Mouse (Mus musculus) CH12F3 (cell line): ENCODE measurements at regions not wholly inside any gene's neighbourhood (a gene's known extent, or its start where the extent isn't known, plus 50 kb on each side); places are given as distances from the start of the nearest gene placed in this dataset.

Experiments
- in situ Hi-C: fragments of 300-500 bp; cut with MboI; formaldehyde crosslinking; loops from 2 replicates; pipeline ENCODE4 v1.14.3; 2020; ENCODE audit warnings: low sequenced_read_pairs

DNA sequence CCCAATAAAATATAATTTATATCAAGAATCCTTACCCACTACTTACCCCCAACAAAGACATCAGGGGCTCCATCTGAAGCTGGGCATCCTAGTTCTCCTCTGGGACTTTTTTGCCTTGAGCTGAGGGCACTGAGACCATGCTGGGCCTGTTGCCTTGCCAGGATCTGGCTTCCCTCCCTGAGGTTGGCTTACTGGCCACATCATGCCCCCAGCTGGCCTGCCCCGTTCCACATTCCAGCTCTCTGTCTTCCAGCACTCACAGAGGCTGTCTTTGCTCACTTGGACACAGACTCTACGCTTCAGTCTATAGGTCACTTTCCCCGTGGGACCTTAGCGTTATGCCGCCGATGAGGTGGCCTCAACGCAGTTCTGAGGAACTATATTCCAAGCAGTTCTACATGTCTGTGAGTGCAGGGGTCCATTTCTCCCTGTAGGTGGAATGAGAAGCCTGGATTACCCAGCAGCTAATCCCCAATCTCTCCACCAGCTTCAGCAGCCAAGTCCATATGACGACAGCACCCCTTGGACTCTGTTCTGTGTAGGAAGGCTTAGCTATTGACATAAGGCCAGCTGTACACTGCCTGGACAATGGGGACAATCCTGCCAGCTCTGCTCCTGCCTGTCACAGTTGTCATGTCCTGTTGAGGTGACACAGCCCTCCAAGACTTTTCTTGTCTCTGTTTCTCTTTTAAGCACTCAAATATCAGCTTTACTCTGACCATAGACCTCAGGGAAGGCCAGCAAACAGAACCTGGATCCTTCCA, 341.5 kb downstream of the Gadd45g start:
- in situ Hi-C loops: no loop called here

DNA sequence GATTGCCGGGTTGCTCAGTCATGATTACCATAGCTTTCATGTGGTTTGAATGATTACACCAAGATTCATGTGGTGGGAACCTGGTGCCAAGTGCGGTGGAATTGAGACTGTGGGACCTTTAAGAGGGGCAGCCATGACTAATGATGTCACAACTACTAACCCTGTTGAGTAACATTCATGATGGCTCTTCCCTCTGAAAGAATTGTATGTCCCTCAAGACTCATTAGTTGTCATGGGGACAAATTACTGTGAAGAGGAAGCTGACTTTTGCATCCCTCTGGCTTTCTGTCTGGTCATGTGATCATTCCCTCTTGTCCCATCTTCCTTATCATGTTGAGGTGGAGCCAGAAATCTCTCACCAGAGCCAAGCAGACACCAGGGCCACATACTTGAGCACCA, 342.1 kb downstream of the Gadd45g start:
- in situ Hi-C loops: no loop called here

DNA sequence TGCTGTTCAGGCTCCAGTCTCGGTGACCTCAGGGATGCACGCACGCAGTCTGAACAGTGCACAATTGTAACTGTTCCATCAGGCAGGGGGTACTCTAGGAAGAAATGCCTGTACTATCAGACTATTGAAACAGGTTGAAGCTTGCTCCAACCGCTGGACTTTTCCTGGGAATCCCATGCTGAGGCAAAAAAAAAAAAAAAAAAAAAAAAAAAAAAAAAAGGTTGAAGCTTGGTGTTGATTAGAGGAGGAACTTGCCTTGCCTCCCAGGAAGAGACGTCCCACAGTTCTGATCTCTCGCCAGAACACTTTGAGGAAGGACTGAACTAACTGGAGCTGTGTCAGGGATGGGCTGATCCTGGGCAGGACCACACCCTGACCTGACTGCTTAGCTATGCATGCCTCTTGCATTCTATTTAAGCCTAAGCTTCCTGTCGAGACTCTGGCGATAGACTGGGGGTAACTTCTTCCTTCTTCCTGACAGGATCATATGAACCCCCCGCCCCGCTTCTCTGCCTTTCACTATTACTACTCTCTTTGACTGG, 341.6 kb downstream of the Diras2 start:
- in situ Hi-C loops: no loop called here

DNA sequence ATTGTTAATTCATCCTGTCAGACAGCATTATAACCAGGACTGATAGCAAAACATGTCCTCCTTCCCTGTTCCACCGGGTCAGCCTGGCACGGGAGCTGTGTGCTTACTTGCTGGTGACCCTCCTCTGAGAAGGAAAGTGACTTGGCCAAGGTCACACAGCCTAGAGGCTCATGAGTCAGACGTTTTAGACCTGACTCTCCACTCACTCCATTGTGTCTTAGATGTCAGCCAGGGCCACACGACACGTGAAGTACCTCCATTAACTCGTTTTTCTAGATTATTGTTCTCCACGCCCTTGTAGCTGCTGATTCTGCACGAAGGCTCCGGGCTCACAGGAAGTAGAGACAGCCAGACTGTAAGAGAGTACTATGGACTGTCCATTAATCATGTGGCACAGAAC, 340.8 kb downstream of the Diras2 start:
- in situ Hi-C loops: no loop called here

DNA sequence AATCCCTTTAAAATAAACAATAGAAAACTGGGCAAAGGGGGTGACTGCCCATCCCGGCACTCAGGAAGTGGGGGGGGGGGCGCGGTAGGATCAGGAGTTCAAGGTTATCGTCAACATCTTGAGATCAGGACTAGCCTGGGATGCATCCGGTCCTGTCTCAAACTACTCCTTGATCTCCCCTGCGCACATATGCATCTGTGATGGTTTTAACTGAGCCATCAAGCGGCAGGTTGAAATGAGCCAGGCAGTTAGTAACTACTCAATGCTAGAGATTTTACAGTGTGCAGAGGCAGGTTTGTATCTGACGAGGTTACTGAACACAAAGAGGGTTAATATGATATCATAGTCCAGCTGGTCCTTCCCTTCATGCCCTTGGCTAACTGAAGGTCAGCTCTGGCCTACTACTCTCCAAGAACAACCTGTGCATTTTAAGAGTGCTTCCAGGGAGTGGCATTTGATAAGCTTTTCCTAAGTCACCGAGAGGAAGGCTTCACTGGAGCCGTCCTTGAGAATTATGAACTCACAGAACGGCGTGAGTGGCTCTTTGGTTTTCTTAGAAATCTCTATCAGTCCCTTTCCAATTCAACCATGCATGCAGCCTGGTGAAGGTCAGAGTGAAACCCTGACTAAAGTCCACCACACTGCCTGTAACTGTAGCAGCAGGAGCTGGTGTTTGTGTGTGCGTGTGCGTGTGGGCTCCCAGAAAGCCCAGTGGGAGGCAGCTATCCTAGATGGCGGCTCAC, 340.1 kb downstream of the Diras2 start:
- in situ Hi-C loops: no loop called here

DNA sequence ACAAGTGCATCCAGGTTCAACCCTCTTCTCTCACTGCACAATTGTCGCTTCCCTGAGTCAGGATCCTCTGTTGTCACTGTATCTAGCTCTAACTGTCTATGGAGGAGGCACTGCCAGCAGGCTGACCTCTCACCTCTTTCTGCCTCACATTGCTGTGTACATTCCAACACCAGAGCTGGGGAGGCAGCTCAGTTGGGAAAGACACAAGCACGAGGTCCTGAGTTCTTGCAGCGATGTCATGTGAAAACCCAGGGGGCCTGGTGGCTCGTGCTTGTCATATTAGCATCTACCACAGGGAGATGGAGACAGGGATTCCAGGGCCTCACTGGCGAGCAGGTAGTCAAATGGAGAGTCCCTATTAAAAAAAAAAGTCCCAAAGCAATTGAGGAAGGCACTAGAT, 334.2 kb downstream of the Diras2 start:
- in situ Hi-C loops: no loop called here

DNA sequence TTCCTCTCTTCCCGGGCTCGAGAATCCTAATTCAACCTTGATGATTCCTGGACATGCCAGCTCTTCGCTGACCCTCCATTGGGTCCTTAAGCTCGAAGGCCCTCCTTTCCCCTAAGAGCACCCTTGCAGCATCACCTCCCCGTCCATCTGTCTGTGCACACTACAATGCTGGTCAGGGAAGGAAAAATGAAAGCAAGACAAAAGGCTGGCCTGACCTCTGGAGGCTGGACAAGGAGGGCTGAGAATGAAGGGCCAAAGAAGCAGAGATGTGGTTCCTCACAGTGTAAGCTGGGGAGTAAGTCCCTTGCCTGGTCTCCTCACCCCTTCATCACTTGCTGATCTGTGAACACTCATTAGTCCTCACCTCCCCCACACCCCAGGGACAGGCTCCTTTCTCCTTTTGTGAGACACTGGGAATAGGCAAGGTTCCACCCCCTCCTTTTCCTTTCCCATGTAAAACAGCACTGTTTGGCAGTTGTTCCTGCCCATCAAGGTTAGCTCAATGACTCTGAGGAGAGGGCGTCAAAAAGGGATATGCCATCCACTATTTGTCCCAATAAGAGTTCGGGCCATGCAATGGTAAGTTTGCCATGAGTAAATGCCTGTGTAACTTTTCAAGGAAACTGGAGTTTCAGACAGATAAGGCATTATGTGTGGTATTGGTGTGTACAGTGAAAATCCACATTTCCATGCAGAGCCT, 332.3 kb downstream of the Diras2 start:
- in situ Hi-C loops: no loop called here

DNA sequence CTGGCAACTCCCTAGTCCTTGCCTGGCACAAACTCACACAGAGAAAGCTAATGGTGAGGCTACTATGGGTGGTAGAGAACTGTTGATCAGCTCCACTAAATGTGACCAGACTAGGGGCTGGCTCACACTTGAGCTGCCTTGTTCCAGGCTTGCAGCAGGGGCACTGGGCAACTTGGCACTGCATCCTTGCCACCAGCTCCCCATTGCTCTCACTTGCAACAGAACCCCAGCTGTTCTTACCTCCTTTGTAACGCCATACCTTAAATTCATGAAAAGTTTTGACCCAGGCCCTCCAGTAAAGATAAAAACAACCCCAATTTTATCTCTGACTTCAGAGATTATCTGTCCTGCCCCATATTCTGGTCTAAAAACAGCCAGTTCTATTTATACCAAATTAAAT, 328.7 kb downstream of the Diras2 start:
- in situ Hi-C loops: no loop called here

DNA sequence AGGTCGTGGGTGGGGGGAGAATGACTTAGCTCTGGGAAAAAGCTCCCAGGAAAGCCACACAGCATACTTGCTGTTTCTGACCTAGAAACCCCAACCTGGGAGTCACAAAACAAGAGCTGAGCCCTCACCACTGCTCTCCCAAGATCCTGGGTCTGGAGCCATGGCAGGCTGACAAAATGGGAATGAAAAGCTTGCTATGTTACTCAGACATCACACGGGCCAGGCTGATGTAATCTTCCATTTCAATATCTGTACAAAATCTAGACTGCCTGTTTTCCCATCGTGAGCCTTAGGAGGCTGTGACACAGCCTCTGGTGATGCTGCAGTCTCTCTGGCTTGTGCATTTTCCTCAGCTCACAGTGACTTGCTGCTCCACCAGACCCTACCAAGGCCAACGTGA, 325.1 kb downstream of the Diras2 start:
- in situ Hi-C loops: no loop called here

DNA sequence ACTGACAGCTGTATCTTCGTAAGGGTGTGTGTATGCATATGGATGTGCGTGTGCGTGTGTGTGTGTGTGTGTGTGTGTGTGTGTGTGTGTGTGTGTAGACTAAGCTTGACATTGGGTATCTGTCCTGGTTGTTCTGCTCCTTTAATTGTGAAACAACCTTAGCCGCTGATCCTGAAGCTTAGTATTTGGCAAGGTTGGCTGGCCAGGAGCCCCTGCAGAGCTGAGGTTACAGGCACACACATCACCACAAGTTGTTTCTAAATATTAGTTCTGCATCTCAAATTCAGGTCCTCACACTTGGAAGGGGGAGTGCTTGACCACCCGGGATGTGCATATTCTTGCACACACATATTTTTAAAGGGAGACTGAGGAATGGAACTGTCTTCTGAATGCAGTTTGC, 314.7 kb downstream of the Diras2 start:
- in situ Hi-C loops: no loop called here

DNA sequence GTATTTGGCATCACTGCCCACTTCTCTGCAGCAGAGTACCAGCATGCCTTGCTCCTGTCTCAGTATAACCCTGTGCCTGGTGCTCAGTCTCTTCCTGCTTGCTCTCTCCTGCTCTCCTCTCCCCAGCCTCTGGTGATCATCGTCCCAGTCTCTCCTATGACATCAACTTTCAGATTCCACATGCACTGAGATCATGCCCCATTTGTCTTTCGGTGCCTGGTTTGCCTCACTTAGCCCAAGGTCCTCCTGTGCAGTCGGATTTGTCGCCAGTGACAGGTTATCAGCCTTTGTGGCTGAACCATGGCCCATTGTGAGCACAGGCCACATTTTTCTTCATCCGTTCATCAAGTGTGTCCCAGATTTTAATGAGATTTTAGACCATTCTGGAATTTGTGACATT, 314.0 kb downstream of the Diras2 start:
- in situ Hi-C loops: no loop called here

DNA sequence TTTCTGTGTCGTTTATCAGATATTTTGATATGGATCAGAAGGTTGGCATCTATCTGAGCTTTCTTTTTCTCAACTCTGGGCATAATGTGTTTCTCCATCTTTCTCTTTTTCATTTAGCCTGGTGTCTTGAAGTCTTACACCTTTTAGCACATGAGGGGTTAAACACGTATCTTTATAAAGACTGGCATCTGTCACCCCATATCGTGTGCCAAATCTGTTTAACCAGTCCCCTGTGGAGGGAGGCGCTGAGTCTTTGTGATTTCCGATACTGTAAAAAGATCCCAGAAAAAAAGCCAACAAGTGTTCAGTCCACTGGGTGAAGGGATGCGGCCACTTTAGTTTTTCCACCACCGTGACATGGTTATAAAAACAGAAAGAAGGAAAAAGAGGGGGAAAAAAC, 313.3 kb downstream of the Diras2 start:
- in situ Hi-C loops: no loop called here

DNA sequence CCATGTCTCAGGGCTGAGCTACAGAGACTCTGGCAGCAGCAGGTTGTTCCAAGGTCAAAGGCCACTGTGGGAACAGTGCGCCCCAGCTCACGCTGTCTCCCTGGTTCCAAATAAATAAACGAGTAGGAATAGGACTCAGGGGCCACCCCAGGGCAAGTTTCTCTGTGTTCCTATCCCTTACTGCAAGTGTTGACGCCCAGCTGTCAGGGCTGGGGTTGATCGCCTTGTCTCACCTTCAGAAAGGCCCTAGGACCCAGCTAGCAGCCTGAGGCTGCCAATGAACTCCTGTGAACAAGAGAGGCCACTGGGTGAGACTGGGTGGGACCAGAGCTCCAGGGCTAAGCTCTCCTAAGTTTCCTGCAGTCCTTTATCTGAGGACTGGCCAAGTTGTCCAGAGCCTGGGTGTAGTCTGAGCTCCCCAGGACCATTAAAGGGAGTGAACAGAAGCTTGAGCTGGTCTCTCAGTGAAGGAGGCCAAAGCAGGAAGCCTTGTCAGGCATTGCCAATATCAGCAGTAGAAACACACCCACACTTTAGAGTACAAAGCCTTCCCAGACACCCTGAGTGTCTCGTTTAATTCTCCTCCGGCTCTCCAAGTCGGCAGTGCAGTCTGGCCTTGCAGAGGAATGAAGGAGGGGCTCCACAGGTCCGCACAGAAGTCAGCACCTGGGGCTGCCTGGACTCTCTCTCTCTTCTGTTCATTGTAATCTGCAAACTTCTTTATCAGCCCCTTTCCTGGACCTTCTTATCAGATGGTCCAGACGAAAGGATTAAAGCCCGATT, 308.6 kb downstream of the Diras2 start:
- in situ Hi-C loops: no loop called here

DNA sequence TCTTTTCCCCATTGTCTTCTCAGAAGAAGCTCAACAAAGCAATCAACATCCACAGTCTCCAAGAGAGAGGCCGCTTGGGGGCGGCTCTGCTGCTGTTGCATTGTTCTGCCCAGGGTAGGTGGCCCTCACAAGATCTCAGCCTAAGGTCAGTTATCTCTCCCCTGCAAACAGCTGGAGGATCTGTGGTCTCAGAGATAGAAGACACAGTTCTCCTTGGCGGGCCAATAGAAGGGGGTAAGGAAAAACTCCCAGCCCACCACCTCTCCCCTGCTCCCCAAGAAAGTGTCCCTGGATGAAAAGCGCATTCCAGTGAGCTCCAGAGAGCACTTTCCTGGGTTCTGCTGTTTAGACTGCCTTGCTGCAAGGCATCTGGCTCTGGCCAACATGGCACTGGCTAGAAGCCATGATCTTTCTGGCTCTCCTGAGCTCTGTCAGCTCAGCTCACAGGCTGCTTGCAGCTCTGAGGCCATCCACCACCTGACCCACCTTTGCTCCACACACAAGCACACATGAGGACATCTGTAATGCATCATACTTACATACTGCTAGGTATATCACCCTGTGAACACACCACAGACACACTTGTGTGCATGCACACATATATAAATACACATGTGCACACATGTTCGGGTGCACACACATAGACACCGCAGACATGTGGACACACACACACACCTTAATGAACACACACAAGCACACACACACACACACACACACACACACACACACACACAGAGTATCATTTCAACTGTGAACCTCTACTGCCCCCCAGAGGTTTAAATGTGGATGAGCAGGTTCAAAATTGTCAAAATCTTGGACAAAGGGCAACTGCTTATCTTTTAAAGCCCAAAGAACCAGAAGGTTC, 307.7 kb downstream of the Diras2 start:
- in situ Hi-C loops: no loop called here

DNA sequence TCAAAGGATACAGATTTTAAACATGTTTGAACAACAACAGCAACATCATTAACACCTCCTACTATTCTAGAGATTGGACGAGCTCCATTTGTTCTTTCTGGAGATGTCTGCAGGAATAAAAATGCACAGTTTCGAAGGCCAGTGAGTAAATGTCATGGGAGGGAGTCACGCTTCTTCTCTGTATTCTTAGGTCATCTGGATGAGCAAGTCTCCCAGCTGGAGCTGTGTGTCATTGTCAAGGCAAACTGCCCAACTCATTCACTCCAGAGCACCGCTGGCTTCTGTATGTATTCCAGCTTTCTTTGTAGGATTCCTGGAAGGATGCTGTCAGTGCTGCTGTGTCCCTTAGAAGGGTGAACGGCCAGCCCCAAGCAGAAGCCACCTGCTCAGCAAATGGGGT, 297.1 kb downstream of the Diras2 start:
- in situ Hi-C loops: no loop called here

DNA sequence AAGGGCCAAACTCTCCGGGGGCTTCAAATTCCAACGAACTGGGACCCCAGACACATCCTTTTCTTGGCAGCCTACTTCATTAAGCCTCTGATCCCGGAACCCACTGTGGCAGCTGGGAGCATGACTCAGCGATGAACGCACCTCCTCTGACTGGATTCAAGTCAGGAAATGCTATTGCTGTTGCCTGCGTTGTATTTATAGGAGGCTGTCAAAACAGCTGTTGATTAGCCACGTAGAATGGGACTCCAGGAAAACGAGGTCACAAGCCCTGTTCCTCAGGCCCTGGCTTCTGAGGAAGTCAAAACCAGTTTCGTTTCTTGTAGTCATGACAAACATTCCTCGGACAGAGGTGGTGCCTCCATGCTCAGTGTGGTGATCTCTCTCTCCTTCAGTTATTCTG, 295.0 kb downstream of the Diras2 start:
- in situ Hi-C loops: no loop called here

DNA sequence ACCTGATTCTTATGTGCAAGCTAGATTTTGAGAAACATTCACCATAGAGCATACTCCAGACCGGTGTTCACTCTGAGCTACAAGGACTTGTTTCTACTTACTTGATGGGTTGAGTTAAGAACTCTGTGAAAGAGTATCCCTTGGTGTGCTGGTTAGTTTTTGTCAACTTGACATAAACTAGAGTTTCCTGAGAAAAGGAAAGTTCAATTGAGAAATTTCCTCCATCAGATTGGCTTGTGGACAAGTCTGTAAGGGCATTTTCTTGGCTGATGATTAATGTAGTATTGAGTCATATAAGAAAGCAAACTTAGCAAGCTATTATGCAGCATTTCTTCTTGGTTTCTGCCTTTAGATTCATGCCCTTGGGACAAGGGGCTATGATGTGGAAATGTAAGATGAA, 291.5 kb downstream of the Diras2 start:
- in situ Hi-C loops: no loop called here

DNA sequence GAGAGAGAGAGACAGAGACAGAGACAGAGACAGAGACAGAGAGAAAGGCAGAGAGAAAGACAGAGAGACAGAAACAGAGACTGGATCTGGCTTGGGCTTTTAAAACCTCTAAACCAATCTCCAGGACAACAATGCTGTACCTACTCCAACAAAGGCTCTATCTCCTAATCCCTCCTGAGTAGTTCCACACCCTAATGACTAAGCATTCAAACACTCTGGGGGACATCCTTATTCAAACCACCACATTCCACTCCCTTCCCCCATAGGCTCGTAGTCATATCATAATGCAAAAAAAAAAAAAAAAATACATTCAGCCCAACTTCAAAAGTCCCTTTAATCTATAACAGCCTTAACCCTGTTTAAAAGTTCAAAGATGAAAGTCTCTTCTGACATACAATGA, 289.3 kb downstream of the Diras2 start:
- in situ Hi-C loops: no loop called here

DNA sequence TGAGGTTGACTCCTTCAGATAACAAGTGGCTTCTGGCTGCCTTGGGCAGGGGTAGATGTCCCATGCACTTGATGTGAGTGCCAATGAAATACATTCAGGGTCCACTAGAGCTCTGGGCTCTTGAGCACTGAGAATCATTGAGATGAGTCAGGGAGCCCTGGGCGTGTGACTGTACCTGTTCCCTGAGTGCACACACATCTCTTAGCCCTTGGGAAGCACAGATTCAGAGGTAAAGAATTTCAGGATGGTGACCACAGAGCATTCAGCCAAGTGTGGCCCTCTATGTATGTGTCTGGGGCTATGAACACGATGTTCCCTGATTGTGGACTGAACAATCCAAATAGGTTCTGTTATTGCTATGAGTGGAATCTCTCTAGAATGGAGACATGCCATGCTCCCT, 281.6 kb downstream of the Diras2 start:
- in situ Hi-C loops: no loop called here

DNA sequence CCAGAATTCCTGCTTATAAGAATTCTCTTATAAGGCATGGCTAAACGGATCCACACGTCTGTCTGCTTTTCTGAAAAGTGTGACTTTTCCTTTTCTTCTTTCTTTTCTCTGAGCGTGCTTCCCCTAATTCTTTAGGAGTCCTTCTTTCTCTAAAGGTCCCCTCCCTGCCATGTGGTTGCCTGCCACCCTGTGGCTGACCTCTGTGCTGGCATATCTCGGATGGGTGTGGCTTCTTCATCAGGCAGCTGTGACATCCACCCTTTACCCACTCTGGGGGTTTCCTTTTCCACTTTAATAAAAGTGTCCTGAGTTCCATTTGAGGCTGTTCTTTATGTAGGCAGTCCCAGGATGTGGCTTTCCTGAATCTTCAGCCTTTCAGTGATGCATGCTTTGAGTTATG, 280.7 kb downstream of the Diras2 start:
- in situ Hi-C loops: no loop called here
